Mouse (Mus musculus): Measurements from ENCODE around the gene Spint5. TPM values are rescaled to one million over a fixed set of nuclear protein-coding genes. Genes with fewer than 3 reads are reported as not detected.
"Not testable (repeated sequence)": the region's sequence is repeated elsewhere in the genome, so short reads cannot be mapped to it uniquely, and the experiment has no call there.

Spint5 gene
- total and polyA plus RNA-seq, 3 experiments = 1.4 TPM; not detected in 2

DNA sequence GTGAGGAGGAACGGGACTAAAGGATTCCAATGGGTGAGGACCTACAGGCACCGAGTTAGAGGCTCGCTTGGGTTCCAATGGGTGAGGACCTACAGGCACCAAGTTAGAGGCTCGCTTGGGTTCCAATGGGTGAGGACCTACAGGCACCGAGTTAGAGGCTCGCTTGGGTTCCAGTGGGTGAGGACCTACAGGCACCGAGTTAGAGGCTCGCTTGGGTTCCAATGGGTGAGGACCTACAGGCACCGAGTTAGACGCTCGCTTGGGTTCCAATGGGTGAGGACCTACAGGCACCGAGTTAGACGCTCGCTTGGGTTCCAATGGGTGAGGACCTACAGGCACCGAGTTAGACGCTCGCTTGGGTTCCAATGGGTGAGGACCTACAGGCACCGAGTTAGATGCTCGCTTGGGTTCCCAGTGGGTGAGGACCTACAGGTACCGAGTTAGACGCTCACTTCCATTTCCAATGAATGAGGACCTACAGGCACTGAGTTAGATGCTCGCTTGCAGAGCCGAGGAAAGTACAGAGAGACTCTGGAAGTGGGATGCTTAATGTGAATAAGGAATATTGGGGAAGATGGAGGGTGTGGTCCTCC is 1.2 kb downstream of the Spint5 start:
- H3K79me2 ChIP-seq (replicated peaks; ENCODE audit: control insufficient read depth, extremely low read depth, insufficient read depth, poor library complexity, severe bottlenecking); H3K4me1 ChIP-seq (ENCODE audit: control insufficient read depth in 1 of 2, insufficient read depth in 2 of 2); H3K36me3 ChIP-seq (replicated peaks in 1 of 2; ENCODE audit: control insufficient read depth in 1 of 2, insufficient read depth in 1 of 2, low read length in 1 of 2); in situ Hi-C loops (cut with MboI; ENCODE audit: low pct_ligation_motif_present, low pct_unique_long_range_greater_than_20kb, low sequenced_read_pairs); dilution Hi-C loops (cut with MboI; ENCODE audit: extremely low pct_ligation_motif_present, extremely low pct_unique_long_range_greater_than_20kb, low sequenced_read_pairs); DNase-seq (ENCODE audit: extremely low read depth); H3K9me3 ChIP-seq (replicated peaks; ENCODE audit: low read length); H3K27ac ChIP-seq (ENCODE audit: insufficient read depth, low read depth): not testable (repeated sequence)
- peak; percentile 66 for TF ChIP-seq HCFC1 (IDR thresholded peaks at IDR 0.05; ENCODE audit: low read depth, low read length)
- TF ChIP-seq POLR2A (IDR thresholded peaks at IDR 0.05; ENCODE audit: low read depth, low read length) = peak; percentile 74
- TF ChIP-seq NELFE (IDR thresholded peaks at IDR 0.05; ENCODE audit: low read depth, low read length) = peak; percentile 53; the same call in 1 of the 2 replicates
- peak; percentile 91 for TF ChIP-seq MAX (IDR thresholded peaks at IDR 0.05; ENCODE audit: low read length)
- peak; percentile 39; the same call in 1 of the 2 replicates for TF ChIP-seq TCF12 (IDR thresholded peaks at IDR 0.05; ENCODE audit: low read depth, low read length)
- peak overlapping the region; percentile 69 for H3K4me2 ChIP-seq (ENCODE audit: insufficient read depth, low read depth, poor library complexity, severe bottlenecking)
- H3K4me3 ChIP-seq (replicated peaks in 1 of 3; ENCODE audit: low read depth in 2 of 3, low read length in 2 of 3, poor library complexity in 1 of 3) = peak overlapping the region in 2 of 3 experiments; percentile 33 to 38
- peak overlapping the region; percentile 63 for H3K9ac ChIP-seq (ENCODE audit: insufficient read depth, low read depth)
- peaks cover 81% of the 10 kb centered on the region for H3K27me3 ChIP-seq (replicated peaks)

DNA sequence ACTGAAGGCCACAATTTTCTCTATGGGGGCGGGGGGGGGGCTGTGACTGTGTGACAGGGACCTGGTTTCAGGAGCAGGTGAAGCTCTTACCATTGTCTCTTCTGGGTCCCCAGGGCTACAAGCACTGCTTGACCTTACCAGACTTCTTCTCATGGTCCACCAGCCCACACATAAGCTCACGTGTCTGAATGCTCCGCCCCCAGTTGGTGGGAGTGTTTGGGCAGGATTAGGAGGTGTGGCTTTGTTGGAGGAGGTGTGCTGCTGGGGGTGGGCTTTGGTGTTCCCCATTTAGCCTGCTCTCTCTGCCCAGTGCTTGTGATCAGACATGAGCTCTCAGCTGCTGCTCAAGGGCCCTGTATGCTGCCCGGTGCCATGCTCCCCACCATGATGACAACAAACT is 8.2 kb downstream of the Spint5 start:
- Histone ChIP-seq H3K4me3 (replicated peaks in 1 of 3; ENCODE audit: low read depth in 2 of 3, low read length in 2 of 3, poor library complexity in 1 of 3) (no peak overlapping the region), H3K9me3 (replicated peaks; ENCODE audit: low read length) (peaks cover 21% of the 10 kb centered on the region), H3K27ac (ENCODE audit: insufficient read depth, low read depth) (no peak overlapping the region), H3K4me1 (ENCODE audit: control insufficient read depth in 1 of 2, insufficient read depth in 2 of 2) (no peaks in the 10 kb centered on the region), H3K36me3 (replicated peaks in 1 of 2; ENCODE audit: control insufficient read depth in 1 of 2, insufficient read depth in 1 of 2, low read length in 1 of 2) (no peaks in the 10 kb centered on the region), H3K27me3 (replicated peaks) (peaks cover 83% of the 10 kb centered on the region), H3K79me2 (replicated peaks; ENCODE audit: control insufficient read depth, extremely low read depth, insufficient read depth, poor library complexity, severe bottlenecking) (no peaks in the 10 kb centered on the region), H3K4me2 (ENCODE audit: insufficient read depth, low read depth, poor library complexity, severe bottlenecking) (no peak overlapping the region), H3K9ac (ENCODE audit: insufficient read depth, low read depth) (no peak overlapping the region)
- no peak for TF ChIP-seq USF1 (IDR thresholded peaks at IDR 0.05; ENCODE audit: low read depth, low read length)
- TF ChIP-seq MYC (IDR thresholded peaks at IDR 0.05; ENCODE audit: low read depth, low read length) = no peak
- no peak for TF ChIP-seq USF2 (conservative IDR thresholded peaks at IDR 0.05; ENCODE audit: low read depth, low read length)
- TF ChIP-seq SMC3 (IDR thresholded peaks at IDR 0.05; ENCODE audit: low read depth, low read length) = no peak
- no peak for TF ChIP-seq NELFE (IDR thresholded peaks at IDR 0.05; ENCODE audit: low read depth, low read length)
- TF ChIP-seq RCOR1 (conservative IDR thresholded peaks at IDR 0.05; ENCODE audit: low read depth, low read length) = no peak
- TF ChIP-seq POLR2A (IDR thresholded peaks at IDR 0.05; ENCODE audit: low read depth, low read length) = no peak
- no peak for TF ChIP-seq NRF1 (IDR thresholded peaks at IDR 0.05; ENCODE audit: low read depth, low read length)
- TF ChIP-seq ETS1 (conservative IDR thresholded peaks at IDR 0.05; ENCODE audit: low read depth, low read length) = no peak
- TF ChIP-seq JUN (IDR thresholded peaks at IDR 0.05; ENCODE audit: insufficient read depth, low read depth, low read length) = no peak
- TF ChIP-seq E2F4 (IDR thresholded peaks at IDR 0.05; ENCODE audit: insufficient replicate concordance, low read depth, low read length) = no peak
- TF ChIP-seq RAD21 (IDR thresholded peaks at IDR 0.05; ENCODE audit: low read depth, low read length) = no peak
- TF ChIP-seq UBTF (IDR thresholded peaks at IDR 0.05; ENCODE audit: low read depth, low read length) = no peak
- TF ChIP-seq ZKSCAN1 (IDR thresholded peaks at IDR 0.05; ENCODE audit: borderline replicate concordance, low read depth, low read length) = no peak
- no peak for TF ChIP-seq ELF1 (IDR thresholded peaks at IDR 0.05; ENCODE audit: low read depth, low read length)
- no peak for TF ChIP-seq PAX5 (IDR thresholded peaks at IDR 0.05; ENCODE audit: low read length)
- TF ChIP-seq TCF12 (IDR thresholded peaks at IDR 0.05; ENCODE audit: low read depth, low read length) = no peak
- no peak for DNase-seq (ENCODE audit: extremely low read depth)
- dilution Hi-C loops (cut with MboI; ENCODE audit: extremely low pct_ligation_motif_present, extremely low pct_unique_long_range_greater_than_20kb, low sequenced_read_pairs) = no loop called here
- in situ Hi-C loops (cut with MboI; ENCODE audit: low pct_ligation_motif_present, low pct_unique_long_range_greater_than_20kb, low sequenced_read_pairs) = loop anchor here (10.0 kb wide), 1 partner anchor 58 kb away; no protein-coding TSS in a partner anchor
